Mouse (Mus musculus): ENCODE data around the gene 5730596B20Rik. TPM values are rescaled to one million over a fixed set of nuclear protein-coding genes. Genes with fewer than 3 reads are reported as not detected.

5730596B20Rik gene
- not detected in 2 replicates for polyA plus RNA-seq (2015; fragmentation: Nextera tagmentation; extraction: Ambion mirVana)

GRCm38 (mm10) chr6:52177061-52177735 lies at the start of gene 5730596B20Rik:
Gene 5730596B20Rik, plus strand, starts transcription at chr6:52177498.
- H3K27me3 ChIP-seq (replicated peaks; ENCODE audit: control insufficient read depth, insufficient read depth, low read length), result peaks cover 88% of the 10 kb centered on the region
- H3K36me3 ChIP-seq (ENCODE audit: control insufficient read depth, insufficient read depth), result no peaks in the 10 kb centered on the region
- no peak within 1 kb of the TSS for H3K4me3 ChIP-seq (replicated peaks; ENCODE audit: low read length)
- H3K9me3 ChIP-seq (ENCODE audit: control insufficient read depth, low read length), result no peaks in the 10 kb centered on the region
- ATAC-seq, result no peak
- no peak within 1 kb of the TSS for H3K9ac ChIP-seq (replicated peaks; ENCODE audit: low read depth, low read length)
- H3K27ac ChIP-seq (ENCODE audit: low read length), result no peak within 1 kb of the TSS
- WGBS, result under 1% methylated on average over 36 of the region's 36 CpGs
- H3K4me1 ChIP-seq (replicated peaks; ENCODE audit: control insufficient read depth, insufficient read depth, low read length), result 0 out of 2 replicates have a peak, but pooled peaks cover 3% of the 10 kb centered on the region
- H3K4me2 ChIP-seq (ENCODE audit: low read length), result no peak within 1 kb of the TSS

DNA sequence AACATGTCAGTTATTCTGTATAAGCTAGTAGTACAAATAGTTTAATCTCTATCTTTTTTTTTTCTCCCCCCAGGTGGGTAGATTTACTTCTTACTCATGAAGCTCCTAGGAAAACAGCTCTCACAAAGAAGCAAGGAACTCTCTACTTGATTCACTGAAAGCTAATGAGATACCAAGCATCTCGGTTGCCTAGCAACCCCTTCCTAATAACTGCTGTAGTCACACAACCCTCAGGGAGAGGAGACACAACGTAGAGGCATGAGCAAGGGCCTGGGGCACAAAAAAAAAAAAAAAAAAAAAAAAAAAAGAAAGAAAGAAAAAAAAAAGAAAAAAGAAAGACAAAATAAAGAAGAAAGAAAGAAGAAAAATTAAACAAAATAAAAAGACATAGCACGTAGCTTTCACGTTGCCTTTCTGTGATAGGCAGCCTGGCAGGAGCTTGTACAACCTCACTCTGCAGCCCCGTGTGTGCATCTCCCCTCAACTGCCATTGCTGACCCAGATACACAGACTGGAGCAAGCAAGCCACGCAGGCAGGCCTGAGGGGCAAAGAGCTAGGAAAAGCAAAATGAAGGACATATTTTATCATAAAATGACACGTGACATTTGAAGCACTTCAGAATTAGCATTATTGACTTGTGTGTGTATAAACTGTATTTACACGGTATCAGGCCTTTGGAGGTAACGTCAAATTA lies 39.3 kb upstream of the 5730596B20Rik start:
- 41% methylated on average over 9 of the region's 9 CpGs for WGBS
- no peak overlapping the region for H3K4me2 ChIP-seq (ENCODE audit: low read length)
- ATAC-seq, result peak; percentile 73; the same call in 1 of the 2 replicates
- no peaks in the 10 kb centered on the region for H3K9me3 ChIP-seq (ENCODE audit: control insufficient read depth, low read length)
- H3K4me3 ChIP-seq (replicated peaks; ENCODE audit: low read length), result no peak overlapping the region
- H3K36me3 ChIP-seq (ENCODE audit: control insufficient read depth, insufficient read depth), result no peaks in the 10 kb centered on the region
- no peaks in the 10 kb centered on the region for H3K27me3 ChIP-seq (replicated peaks; ENCODE audit: control insufficient read depth, insufficient read depth, low read length)
- no peak overlapping the region for H3K9ac ChIP-seq (replicated peaks; ENCODE audit: low read depth, low read length)
- no peak overlapping the region for H3K27ac ChIP-seq (ENCODE audit: low read length)
- no peaks in the 10 kb centered on the region for H3K4me1 ChIP-seq (replicated peaks; ENCODE audit: control insufficient read depth, insufficient read depth, low read length)

GRCm38 (mm10) chr6:52138576-52138975 lies 38.7 kb upstream of the 5730596B20Rik start:
- Histone ChIP-seq H3K36me3 (ENCODE audit: control insufficient read depth, insufficient read depth) (no peaks in the 10 kb centered on the region), H3K4me3 (replicated peaks; ENCODE audit: low read length) (no peak overlapping the region), H3K27me3 (replicated peaks; ENCODE audit: control insufficient read depth, insufficient read depth, low read length) (no peaks in the 10 kb centered on the region), H3K27ac (ENCODE audit: low read length) (no peak overlapping the region), H3K4me1 (replicated peaks; ENCODE audit: control insufficient read depth, insufficient read depth, low read length) (no peaks in the 10 kb centered on the region), H3K4me2 (ENCODE audit: low read length) (no peak overlapping the region), H3K9me3 (ENCODE audit: control insufficient read depth, low read length) (no peaks in the 10 kb centered on the region), H3K9ac (replicated peaks; ENCODE audit: low read depth, low read length) (no peak overlapping the region)
- WGBS, result 82% methylated on average over 10 of the region's 10 CpGs
- no peak for ATAC-seq

DNA sequence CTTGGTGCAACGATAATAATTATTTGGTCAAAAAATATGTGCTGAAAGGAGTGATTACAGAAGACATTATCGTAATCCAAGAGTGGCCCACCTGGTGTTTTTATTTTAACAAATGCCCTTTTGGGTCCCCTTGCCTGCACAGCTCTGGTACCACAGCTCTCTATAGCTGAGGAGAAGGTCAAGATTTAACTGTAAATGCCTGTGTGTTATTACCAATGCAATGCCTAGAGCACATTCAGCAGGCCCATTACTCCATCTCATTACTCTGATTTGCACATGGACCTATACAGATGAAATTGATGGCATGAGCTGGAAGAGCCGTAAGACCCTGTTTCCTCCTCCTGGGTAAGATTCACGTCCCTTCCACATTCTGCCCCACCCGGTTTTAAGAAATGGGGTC lies 38.2 kb upstream of the 5730596B20Rik start:
- Histone ChIP-seq H3K4me1 (replicated peaks; ENCODE audit: control insufficient read depth, insufficient read depth, low read length) (no peaks in the 10 kb centered on the region), H3K27me3 (replicated peaks; ENCODE audit: control insufficient read depth, insufficient read depth, low read length) (no peaks in the 10 kb centered on the region), H3K36me3 (ENCODE audit: control insufficient read depth, insufficient read depth) (no peaks in the 10 kb centered on the region), H3K4me3 (replicated peaks; ENCODE audit: low read length) (no peak overlapping the region), H3K27ac (ENCODE audit: low read length) (no peak overlapping the region), H3K9ac (replicated peaks; ENCODE audit: low read depth, low read length) (no peak overlapping the region), H3K4me2 (ENCODE audit: low read length) (no peak overlapping the region), H3K9me3 (ENCODE audit: control insufficient read depth, low read length) (no peaks in the 10 kb centered on the region)
- 89% methylated on average over 5 of the region's 5 CpGs for WGBS
- no peak for ATAC-seq

DNA sequence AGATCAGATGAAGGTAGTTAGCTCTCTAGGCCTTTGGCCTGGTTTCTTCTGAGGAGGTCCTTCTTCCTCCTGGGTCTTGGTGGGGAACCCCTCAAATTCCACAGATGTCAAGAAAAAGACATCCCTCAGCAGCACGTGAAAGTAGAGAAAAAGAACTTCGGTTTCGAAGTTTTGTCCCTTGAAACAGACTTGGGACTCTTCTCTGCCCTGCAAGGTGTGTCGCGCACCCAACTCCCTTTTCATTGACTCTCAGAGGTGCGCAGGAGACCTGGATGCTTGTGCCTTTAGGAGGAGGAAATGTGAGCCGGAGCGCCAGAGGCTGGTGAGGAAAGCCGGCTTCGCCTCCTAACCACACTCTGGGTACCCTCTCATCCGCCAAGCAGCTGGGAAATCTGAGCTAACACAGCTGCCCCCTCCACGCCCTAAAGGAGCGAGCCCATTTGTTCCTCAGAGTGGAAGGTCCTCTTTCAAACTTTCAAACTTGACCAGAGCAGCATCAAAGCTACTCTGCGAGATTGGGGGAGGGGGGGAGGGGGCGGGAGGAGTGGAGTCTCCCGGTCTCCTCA lies 26.8 kb upstream of the 5730596B20Rik start:
- no peak for ATAC-seq
- Histone ChIP-seq H3K27me3 (replicated peaks; ENCODE audit: control insufficient read depth, insufficient read depth, low read length) (peaks cover 81% of the 10 kb centered on the region), H3K36me3 (ENCODE audit: control insufficient read depth, insufficient read depth) (no peaks in the 10 kb centered on the region), H3K4me1 (replicated peaks; ENCODE audit: control insufficient read depth, insufficient read depth, low read length) (no peaks in the 10 kb centered on the region), H3K9ac (replicated peaks; ENCODE audit: low read depth, low read length) (no peak overlapping the region), H3K4me3 (replicated peaks; ENCODE audit: low read length) (no peak overlapping the region), H3K4me2 (ENCODE audit: low read length) (no peak overlapping the region), H3K27ac (ENCODE audit: low read length) (no peak overlapping the region), H3K9me3 (ENCODE audit: control insufficient read depth, low read length) (peaks cover 4% of the 10 kb centered on the region; the same call in 1 of the 2 replicates)
- WGBS, result 3% methylated on average over 16 of the region's 16 CpGs

DNA sequence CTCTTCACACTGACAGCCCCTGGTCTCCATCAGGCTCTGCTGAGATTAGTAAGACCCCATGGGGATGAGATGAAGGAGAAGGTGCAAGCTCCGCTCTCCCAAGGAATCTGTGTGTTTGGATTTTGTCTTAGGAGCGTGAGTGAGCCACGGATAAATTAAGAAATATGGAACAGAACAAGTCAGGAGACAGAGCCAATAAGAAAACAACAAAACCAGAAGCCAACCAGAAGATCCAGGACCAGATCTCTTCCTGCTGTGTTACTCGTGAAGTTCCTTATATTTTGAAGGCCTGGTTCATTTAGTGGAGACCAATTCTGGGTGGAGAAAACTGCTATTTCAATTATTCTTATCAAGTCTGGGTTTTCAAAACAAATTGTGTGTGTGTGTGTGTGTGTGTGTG lies 25.7 kb upstream of the 5730596B20Rik start:
- 1% methylated on average over 4 of the region's 4 CpGs for WGBS
- Histone ChIP-seq H3K4me3 (replicated peaks; ENCODE audit: low read length) (no peak overlapping the region), H3K27me3 (replicated peaks; ENCODE audit: control insufficient read depth, insufficient read depth, low read length) (peaks cover 88% of the 10 kb centered on the region), H3K9me3 (ENCODE audit: control insufficient read depth, low read length) (peaks cover 4% of the 10 kb centered on the region; the same call in 1 of the 2 replicates), H3K4me1 (replicated peaks; ENCODE audit: control insufficient read depth, insufficient read depth, low read length) (no peaks in the 10 kb centered on the region), H3K36me3 (ENCODE audit: control insufficient read depth, insufficient read depth) (no peaks in the 10 kb centered on the region), H3K4me2 (ENCODE audit: low read length) (no peak overlapping the region), H3K27ac (ENCODE audit: low read length) (no peak overlapping the region), H3K9ac (replicated peaks; ENCODE audit: low read depth, low read length) (no peak overlapping the region)
- no peak for ATAC-seq

GRCm38 (mm10) chr6:52152226-52153193 lies 24.8 kb upstream of the 5730596B20Rik start:
- no peak for ATAC-seq

DNA sequence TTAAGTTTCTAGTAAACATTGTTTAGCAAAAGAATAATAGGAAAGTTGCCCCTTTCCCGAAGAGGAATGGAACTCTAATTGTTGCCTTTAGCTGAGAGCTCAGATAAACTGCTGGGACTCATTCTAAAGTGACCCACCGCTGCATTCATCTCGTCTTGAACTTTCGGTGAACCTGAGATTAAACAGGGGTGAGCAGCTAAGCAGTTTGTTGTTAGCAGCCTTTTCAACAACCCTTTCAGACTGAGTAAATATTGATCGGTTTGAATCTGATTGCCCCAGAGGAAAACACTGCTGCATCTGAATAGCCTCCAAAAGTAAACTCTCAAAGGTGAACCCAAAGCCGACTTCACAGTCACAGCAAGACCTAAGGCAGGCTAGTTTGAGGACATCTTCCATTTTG lies 24.0 kb upstream of the 5730596B20Rik start:
- H3K4me3 ChIP-seq (replicated peaks; ENCODE audit: low read length), result no peak overlapping the region
- 2% methylated on average over 6 of the region's 6 CpGs for WGBS
- no peak for ATAC-seq
- H3K27me3 ChIP-seq (replicated peaks; ENCODE audit: control insufficient read depth, insufficient read depth, low read length), result peaks cover 89% of the 10 kb centered on the region
- peaks cover 4% of the 10 kb centered on the region; the same call in 1 of the 2 replicates for H3K9me3 ChIP-seq (ENCODE audit: control insufficient read depth, low read length)
- H3K36me3 ChIP-seq (ENCODE audit: control insufficient read depth, insufficient read depth), result no peaks in the 10 kb centered on the region
- H3K4me2 ChIP-seq (ENCODE audit: low read length), result no peak overlapping the region
- H3K27ac ChIP-seq (ENCODE audit: low read length), result no peak overlapping the region
- H3K9ac ChIP-seq (replicated peaks; ENCODE audit: low read depth, low read length), result no peak overlapping the region
- H3K4me1 ChIP-seq (replicated peaks; ENCODE audit: control insufficient read depth, insufficient read depth, low read length), result peaks cover 5% of the 10 kb centered on the region

More at GRCm38 (mm10) chr6:52152226-52153193, 24.8 kb upstream of the 5730596B20Rik start:
- WGBS, result 2% methylated on average over 16 of the region's 16 CpGs
- Histone ChIP-seq H3K36me3 (ENCODE audit: control insufficient read depth, insufficient read depth) (no peaks in the 10 kb centered on the region), H3K27ac (ENCODE audit: low read length) (no peak overlapping the region), H3K4me1 (replicated peaks; ENCODE audit: control insufficient read depth, insufficient read depth, low read length) (no peaks in the 10 kb centered on the region), H3K4me3 (replicated peaks; ENCODE audit: low read length) (no peak overlapping the region), H3K4me2 (ENCODE audit: low read length) (no peak overlapping the region), H3K27me3 (replicated peaks; ENCODE audit: control insufficient read depth, insufficient read depth, low read length) (peaks cover 89% of the 10 kb centered on the region), H3K9ac (replicated peaks; ENCODE audit: low read depth, low read length) (no peak overlapping the region), H3K9me3 (ENCODE audit: control insufficient read depth, low read length) (peaks cover 4% of the 10 kb centered on the region; the same call in 1 of the 2 replicates)
